Mouse (Mus musculus) lung, postnatal 0 days (tissue): ENCODE data around the gene Gm13283. TPM values are rescaled to one million over a fixed set of nuclear protein-coding genes. Genes with fewer than 3 reads are reported as not detected.
"Not testable (repeated sequence)": the region's sequence is repeated elsewhere in the genome, so short reads cannot be mapped to it uniquely, and the experiment has no call there.

Source experiments
- ATAC-seq: fragments of 200-750 bp; cut with Nextera tagmentation; 2 replicates; pipeline ENCODE4 v1.8.0; 2017; ENCODE audit warnings: moderate library complexity
- DNase-seq: peaks from one replicate; pipeline ENCODE4 v3.0.0-alpha.2; 2016; ENCODE audit warnings: low spot score
- H3K27ac ChIP-seq: fragments of 300-500 bp; sonication (generic); 2 replicates; pipeline ENCODE4 v1.5.1; 2014; ENCODE audit warnings: antibody characterized with exemption, mild to moderate bottlenecking, low read length, mixed read lengths
- H3K27me3 ChIP-seq: fragments of 300-500 bp; sonication (generic); replicated peaks from 2 replicates; pipeline ENCODE4 v1.6.1; 2014; ENCODE audit warnings: low read length, mixed read lengths; ENCODE audit not compliant: insufficient read depth
- H3K36me3 ChIP-seq: fragments of 300-500 bp; sonication (generic); 2 replicates; pipeline ENCODE4 v1.6.1; 2014; ENCODE audit warnings: low read length, mixed read lengths; ENCODE audit not compliant: insufficient read depth
- H3K4me1 ChIP-seq: fragments of 300-500 bp; sonication (generic); 2 replicates; pipeline ENCODE4 v1.6.1; 2014; ENCODE audit warnings: antibody characterized with exemption, low read depth, low read length, mixed read lengths; ENCODE audit not compliant: insufficient read depth
- H3K4me2 ChIP-seq: fragments of 300-500 bp; sonication (generic); replicated peaks from 2 replicates; pipeline ENCODE4 v1.6.1; 2014; ENCODE audit warnings: low read depth, mild to moderate bottlenecking, low read length, moderate library complexity, mixed read lengths
- H3K4me3 ChIP-seq: fragments of 300-500 bp; sonication (generic); 2 replicates; pipeline ENCODE4 v1.5.1; 2014; ENCODE audit warnings: low read depth, low read length
- H3K9ac ChIP-seq: fragments of 300-500 bp; sonication (generic); replicated peaks from 2 replicates; pipeline ENCODE4 v1.6.1; 2014; ENCODE audit warnings: low read depth, mild to moderate bottlenecking
- H3K9me3 ChIP-seq: fragments of 300-500 bp; sonication (generic); 2 replicates; pipeline ENCODE4 v1.6.1; 2016; ENCODE audit warnings: low read length, mixed read lengths
- CTCF ChIP-seq: IDR thresholded peaks from 2 replicates; pipeline ENCODE4 v1.5.1; 2016; ENCODE audit warnings: antibody characterized with exemption, mild to moderate bottlenecking
- WGBS: fragments of 180-500 bp; shearing (Covaris S2); extraction: QIAGEN DNeasy Blood & Tissue Kit; methylation state at CpG from one replicate; pipeline ENCODE4 v1.1.7; 2014; 5-methylcytosine and 5-hydroxymethylcytosine counted together
- polyA plus RNA-seq: library from polyadenylated mRNA; unstranded; fragments of >200 nt; fragmentation: Nextera tagmentation; extraction: Ambion mirVana; gene quantifications from 2 replicates; pipeline ENCODE4 v1.2.1, GENCODE M21; 2015

Gm13283 gene
- polyA plus RNA-seq, 1 experiment from 2014 or later: 0.44 TPM

GRCm38 (mm10) chr4:88763384-88764018 is 3.6 kb downstream of the Gm13283 start:
- DNase-seq (peak; percentile 92), ATAC-seq (peak; percentile 47; the same call in 1 of the 2 replicates)
- H3K27me3 ChIP-seq, H3K9ac ChIP-seq, H3K4me1 ChIP-seq, H3K9me3 ChIP-seq, H3K27ac ChIP-seq, H3K36me3 ChIP-seq: not testable (repeated sequence)
- WGBS: 5% methylated on average over 21 of the region's 42 CpGs
- TF ChIP-seq CTCF: peak; percentile 70
- Histone ChIP-seq H3K4me2 (0 out of 2 replicates have a peak overlapping the region, but pooled peaks have one; percentile 17), H3K4me3 (peak overlapping the region; percentile 8; the same call in 1 of the 2 replicates)

GRCm38 (mm10) chr4:88773534-88773933 is 13.6 kb downstream of the Gm13283 start, which contains the start of gene Gm13290:
Gm13290 (plus strand) TSS chr4:88773834.
- not testable (repeated sequence) for H3K27me3 ChIP-seq, H3K4me2 ChIP-seq, DNase-seq, ATAC-seq, H3K4me1 ChIP-seq, H3K36me3 ChIP-seq, H3K9me3 ChIP-seq, H3K27ac ChIP-seq, H3K9ac ChIP-seq, H3K4me3 ChIP-seq
- no CpG with 5 or more reads among the region's 32 CpGs for WGBS

GRCm38 (mm10) chr4:88776622-88777021 is 16.7 kb downstream of the Gm13283 start, which contains the start of gene Gm13289:
Gm13289 (plus strand) TSS chr4:88776922.
- not testable (repeated sequence) for DNase-seq, H3K4me3 ChIP-seq, H3K27ac ChIP-seq, H3K4me1 ChIP-seq, H3K27me3 ChIP-seq, H3K4me2 ChIP-seq, H3K9ac ChIP-seq, H3K9me3 ChIP-seq, H3K36me3 ChIP-seq, ATAC-seq
- WGBS: no CpG with 5 or more reads among the region's 29 CpGs

- H3K4me3 ChIP-seq, H3K9me3 ChIP-seq, H3K9ac ChIP-seq, H3K4me2 ChIP-seq, H3K4me1 ChIP-seq, DNase-seq, H3K36me3 ChIP-seq, ATAC-seq, H3K27ac ChIP-seq, H3K27me3 ChIP-seq: not testable (repeated sequence)
- WGBS: no CpG with 5 or more reads among the region's 29 CpGs
Observed at GRCm38 (mm10) chr4:88779550-88779949, 19.6 kb downstream of the Gm13283 start, which contains the start of gene Gm13272. Gm13272 (plus strand) TSS chr4:88779850.

GRCm38 (mm10) chr4:88780320-88780719 is 20.4 kb downstream of the Gm13283 start:
- not testable (repeated sequence) for H3K27me3 ChIP-seq, H3K27ac ChIP-seq, DNase-seq, H3K4me1 ChIP-seq, H3K4me2 ChIP-seq, H3K9ac ChIP-seq, H3K4me3 ChIP-seq, ATAC-seq, H3K9me3 ChIP-seq, H3K36me3 ChIP-seq
- 50% methylated on average over 15 of the region's 18 CpGs for WGBS

- H3K27me3 ChIP-seq, H3K36me3 ChIP-seq, H3K9ac ChIP-seq, H3K27ac ChIP-seq, H3K4me1 ChIP-seq, ATAC-seq, H3K4me3 ChIP-seq, H3K9me3 ChIP-seq, DNase-seq: not testable (repeated sequence)
- 0 out of 2 replicates have a peak within 1 kb of the TSS, but pooled peaks have one; percentile 28 for H3K4me2 ChIP-seq
- WGBS: 14% methylated on average over 3 of the region's 7 CpGs
Observed at GRCm38 (mm10) chr4:88781831-88782230, 21.9 kb downstream of the Gm13283 start, which contains the start of gene Ifnz. Ifnz (plus strand) TSS chr4:88782131.

- H3K4me3 ChIP-seq, H3K9ac ChIP-seq, H3K4me1 ChIP-seq, DNase-seq, H3K36me3 ChIP-seq, ATAC-seq, H3K27ac ChIP-seq, H3K27me3 ChIP-seq, H3K9me3 ChIP-seq: not testable (repeated sequence)
- TF ChIP-seq CTCF: peak; percentile 26; the same call in 1 of the 2 replicates
- 2% methylated on average over 10 of the region's 31 CpGs for WGBS
- 0 out of 2 replicates have a peak overlapping the region, but pooled peaks have one; percentile 28 for H3K4me2 ChIP-seq
Observed at GRCm38 (mm10) chr4:88782335-88782734, 22.4 kb downstream of the Gm13283 start.

GRCm38 (mm10) chr4:88785409-88785808 is 25.5 kb downstream of the Gm13283 start, which contains the start of gene Gm13276:
Gm13276 (plus strand) TSS chr4:88785709.
- H3K9me3 ChIP-seq, H3K4me3 ChIP-seq, H3K36me3 ChIP-seq, H3K27me3 ChIP-seq, H3K4me1 ChIP-seq, H3K27ac ChIP-seq, ATAC-seq, H3K9ac ChIP-seq, H3K4me2 ChIP-seq, DNase-seq: not testable (repeated sequence)
- no CpG with 5 or more reads among the region's 27 CpGs for WGBS
